Mouse (Mus musculus) R1 (cell line): ENCODE measurements around the gene Ppp6r2.

Source experiments
- DNase-seq: peaks from one replicate; pipeline ENCODE4 v3.0.0-alpha.2; 2018; ENCODE audit warnings: low read depth, low spot score

The Ppp6r2 gene

GRCm38 (mm10) chr15:89308406-89309139 lies 97.2 kb downstream of the Ppp6r2 start:
- no peak for DNase-seq

GRCm38 (mm10) chr15:89309962-89310498 lies 98.7 kb downstream of the Ppp6r2 start:
- no peak for DNase-seq

GRCm38 (mm10) chr15:89313359-89313758 lies 102.0 kb downstream of the Ppp6r2 start:
- no peak for DNase-seq

- DNase-seq, result no peak
Measured at GRCm38 (mm10) chr15:89314107-89314506, 102.8 kb downstream of the Ppp6r2 start.

- peak; percentile 64 for DNase-seq
Measured at GRCm38 (mm10) chr15:89314511-89315189, 103.3 kb downstream of the Ppp6r2 start.

- peak; percentile 96 for DNase-seq
Measured at GRCm38 (mm10) chr15:89315190-89315731, 103.9 kb downstream of the Ppp6r2 start, which contains the start of gene Sbf1. TSS of gene Sbf1 (minus strand) at chr15:89315311.

GRCm38 (mm10) chr15:89316146-89316545 lies 104.8 kb downstream of the Ppp6r2 start:
- peak; percentile 79 for DNase-seq

GRCm38 (mm10) chr15:89321264-89321663 lies 109.9 kb downstream of the Ppp6r2 start:
- DNase-seq, result no peak

- DNase-seq, result peak; percentile 55
Measured at GRCm38 (mm10) chr15:89322670-89323522, 111.5 kb downstream of the Ppp6r2 start, which contains the start of gene Adm2. TSS of gene Adm2 (plus strand) at chr15:89322720.

- no peak for DNase-seq
Measured at GRCm38 (mm10) chr15:89323656-89324055, 112.3 kb downstream of the Ppp6r2 start.

- no peak for DNase-seq
Measured at GRCm38 (mm10) chr15:89326441-89326840, 115.1 kb downstream of the Ppp6r2 start.

- DNase-seq, result no peak
Measured at GRCm38 (mm10) chr15:89334271-89334670, 122.9 kb downstream of the Ppp6r2 start, which contains the start of gene Miox. TSS of gene Miox (plus strand) at chr15:89334398.

- DNase-seq, result no peak
Measured at GRCm38 (mm10) chr15:89334774-89335537, 123.6 kb downstream of the Ppp6r2 start.

GRCm38 (mm10) chr15:89336422-89336821 lies 125.1 kb downstream of the Ppp6r2 start:
- DNase-seq, result no peak
